Mouse (Mus musculus): ENCODE data around the gene Gjc1. TPM values are rescaled to one million over a fixed set of nuclear protein-coding genes. Genes with fewer than 3 reads are reported as not detected.

The Gjc1 gene
- total RNA-seq, 2 experiments from 2014 or later, result 6.1 to 6.6 TPM

GRCm38 (mm10) chr11:102835549-102835948 is 16.0 kb upstream of the Gjc1 start, which contains the start of gene Higd1b:
Gene Higd1b (plus strand): TSS chr11:102835849.
- no peak for DNase-seq (ENCODE audit: extremely low spot score in 1 of 2, low spot score in 2 of 2)
- H3K27ac ChIP-seq, result no peak within 1 kb of the TSS

GRCm38 (mm10) chr11:102834219-102834618 is 14.7 kb upstream of the Gjc1 start:
- Histone ChIP-seq H3K4me3 (no peak overlapping the region), H3K27ac (no peak overlapping the region)
- intact Hi-C loops (cut with DNase I), result no loop called here
- TF ChIP-seq CTCF (IDR thresholded peaks at IDR 0.05), result no peak
- DNase-seq (ENCODE audit: extremely low spot score in 1 of 2, low spot score in 2 of 2), result no peak

More at GRCm38 (mm10) chr11:102835549-102835948, 16.0 kb upstream of the Gjc1 start, which contains the start of gene Higd1b:
- intact Hi-C loops (cut with DNase I), result no loop called here
- TF ChIP-seq CTCF (IDR thresholded peaks at IDR 0.05), result no peak
- no peak within 1 kb of the TSS; the same call in 1 of the 2 replicates for H3K4me3 ChIP-seq

- no peak for DNase-seq (ENCODE audit: extremely low spot score in 1 of 2, low spot score in 2 of 2)
- H3K27ac ChIP-seq, result no peak overlapping the region
- intact Hi-C loops (cut with DNase I), result no loop called here
- H3K4me3 ChIP-seq, result no peak overlapping the region
- no peak; the same call in 1 of the 2 replicates for TF ChIP-seq CTCF (IDR thresholded peaks at IDR 0.05)
These were observed 13.3 kb upstream of the Gjc1 start for GRCm38 (mm10) chr11:102832700-102833297.

- Histone ChIP-seq H3K27ac (no peak overlapping the region), H3K4me3 (no peak overlapping the region)
- DNase-seq (ENCODE audit: extremely low spot score in 1 of 2, low spot score in 2 of 2), result no peak
- intact Hi-C loops (cut with DNase I), result no loop called here
- TF ChIP-seq CTCF (IDR thresholded peaks at IDR 0.05), result no peak
These were observed 10.8 kb upstream of the Gjc1 start for GRCm38 (mm10) chr11:102830276-102830675.

GRCm38 (mm10) chr11:102827097-102827496 is 7.6 kb upstream of the Gjc1 start:
- TF ChIP-seq CTCF (IDR thresholded peaks at IDR 0.05), result no peak
- Histone ChIP-seq H3K27ac (no peak overlapping the region), H3K4me3 (no peak overlapping the region)
- no peak for DNase-seq (ENCODE audit: extremely low spot score in 1 of 2, low spot score in 2 of 2)
- intact Hi-C loops (cut with DNase I), result no loop called here

- Histone ChIP-seq H3K4me3 (no peak overlapping the region), H3K27ac (no peak overlapping the region)
- no peak for TF ChIP-seq CTCF (IDR thresholded peaks at IDR 0.05)
- intact Hi-C loops (cut with DNase I), result no loop called here
- no peak for DNase-seq (ENCODE audit: extremely low spot score in 1 of 2, low spot score in 2 of 2)
These were observed 7.0 kb upstream of the Gjc1 start for GRCm38 (mm10) chr11:102826476-102826875.

- no peak for DNase-seq (ENCODE audit: extremely low spot score in 1 of 2, low spot score in 2 of 2)
- intact Hi-C loops (cut with DNase I), result no loop called here
- no peak for TF ChIP-seq CTCF (IDR thresholded peaks at IDR 0.05)
- Histone ChIP-seq H3K4me3 (no peak overlapping the region), H3K27ac (no peak overlapping the region)
These were observed 1.7 kb upstream of the Gjc1 start for GRCm38 (mm10) chr11:102821231-102821630.

- no peak for DNase-seq (ENCODE audit: extremely low spot score in 1 of 2, low spot score in 2 of 2)
- Histone ChIP-seq H3K4me3 (no peak overlapping the region), H3K27ac (no peak overlapping the region)
- TF ChIP-seq CTCF (IDR thresholded peaks at IDR 0.05), result no peak
- intact Hi-C loops (cut with DNase I), result no loop called here
These were observed 932 bp upstream of the Gjc1 start for GRCm38 (mm10) chr11:102820432-102820831.

GRCm38 (mm10) chr11:102819783-102820385 is 384 bp upstream of the Gjc1 start:
- TF ChIP-seq CTCF (IDR thresholded peaks at IDR 0.05), result no peak
- peak in 1 of 2 experiments; percentile 25 for DNase-seq (ENCODE audit: extremely low spot score in 1 of 2, low spot score in 2 of 2)
- H3K27ac ChIP-seq, result no peak overlapping the region; the same call in 1 of the 2 replicates
- intact Hi-C loops (cut with DNase I), result loop anchor here (5.0 kb wide), 1 partner anchor 43 kb away; no protein-coding TSS in a partner anchor
- peak overlapping the region; percentile 61; the same call in 1 of the 2 replicates for H3K4me3 ChIP-seq

- peak overlapping the region; percentile 10 for H3K27ac ChIP-seq
- no peak for TF ChIP-seq CTCF (IDR thresholded peaks at IDR 0.05)
- DNase-seq (ENCODE audit: extremely low spot score in 1 of 2, low spot score in 2 of 2), result no peak
- intact Hi-C loops (cut with DNase I), result loop anchor here (5.0 kb wide), 1 partner anchor 41 kb away; no protein-coding TSS in a partner anchor
- H3K4me3 ChIP-seq, result peak overlapping the region; percentile 61
These were observed 1.1 kb downstream of the Gjc1 start for GRCm38 (mm10) chr11:102818121-102819020.

- intact Hi-C loops (cut with DNase I), result loop anchor here (5.0 kb wide), 1 partner anchor 38 kb away; no protein-coding TSS in a partner anchor
- no peak for DNase-seq (ENCODE audit: extremely low spot score in 1 of 2, low spot score in 2 of 2)
- TF ChIP-seq CTCF (IDR thresholded peaks at IDR 0.05), result no peak; the same call in 1 of the 2 replicates
- H3K4me3 ChIP-seq, result no peak overlapping the region
- H3K27ac ChIP-seq, result no peak overlapping the region
These were observed 4.6 kb downstream of the Gjc1 start for GRCm38 (mm10) chr11:102814881-102815280.

All from left cerebral cortex, adult 2 months (tissue).